Mouse (Mus musculus): ENCODE measurements around the gene Prox2.
A peak's percentile ranks its signal among the peaks of the same experiment; 100 is the strongest.

The Prox2 gene

GRCm38 (mm10) chr12:85129426-85129978, 18.9 kb upstream of the Prox2 start:
- no peak for DNase-seq

GRCm38 (mm10) chr12:85126986-85127603, 16.5 kb upstream of the Prox2 start:
- no peak for DNase-seq

DNA sequence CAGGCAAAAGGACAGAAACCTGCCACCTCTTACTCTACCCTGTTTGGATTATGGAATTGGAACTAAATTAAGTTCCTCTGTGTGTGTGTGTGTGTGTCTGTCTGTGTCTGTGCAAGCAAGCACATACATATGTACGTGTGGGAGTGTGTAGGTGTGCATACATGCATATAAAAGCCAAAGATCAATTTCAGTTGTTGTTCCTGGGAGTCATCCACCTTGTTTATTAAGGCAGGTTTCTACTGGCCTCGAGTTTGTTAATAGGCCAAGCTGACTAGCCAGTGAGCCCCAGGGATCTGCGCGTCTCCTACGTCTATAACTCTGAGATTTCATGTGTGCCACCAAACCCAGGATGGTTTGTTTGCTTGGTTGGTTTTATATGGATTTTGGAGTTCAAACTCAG, 14.2 kb upstream of the Prox2 start:
- no peak for DNase-seq

DNA sequence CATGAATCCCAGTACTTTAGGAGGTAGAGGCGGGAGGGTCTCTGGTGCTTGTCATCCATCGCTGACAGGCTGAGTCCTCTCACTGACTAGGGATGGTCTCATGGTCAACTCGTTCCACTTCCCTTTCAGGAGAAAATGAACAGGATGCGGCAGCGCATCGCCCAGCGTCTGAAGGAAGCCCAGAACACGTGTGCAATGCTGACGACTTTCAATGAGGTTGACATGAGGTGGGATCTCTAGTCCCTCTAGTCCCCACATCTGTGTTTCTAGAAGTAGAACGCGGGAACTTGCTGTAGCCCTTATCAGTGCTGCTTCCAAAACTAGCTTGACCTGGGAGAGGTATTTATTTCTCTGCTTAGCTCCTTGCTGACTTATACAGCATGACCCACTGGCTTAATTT, 13.1 kb upstream of the Prox2 start:
- no peak for DNase-seq

DNA sequence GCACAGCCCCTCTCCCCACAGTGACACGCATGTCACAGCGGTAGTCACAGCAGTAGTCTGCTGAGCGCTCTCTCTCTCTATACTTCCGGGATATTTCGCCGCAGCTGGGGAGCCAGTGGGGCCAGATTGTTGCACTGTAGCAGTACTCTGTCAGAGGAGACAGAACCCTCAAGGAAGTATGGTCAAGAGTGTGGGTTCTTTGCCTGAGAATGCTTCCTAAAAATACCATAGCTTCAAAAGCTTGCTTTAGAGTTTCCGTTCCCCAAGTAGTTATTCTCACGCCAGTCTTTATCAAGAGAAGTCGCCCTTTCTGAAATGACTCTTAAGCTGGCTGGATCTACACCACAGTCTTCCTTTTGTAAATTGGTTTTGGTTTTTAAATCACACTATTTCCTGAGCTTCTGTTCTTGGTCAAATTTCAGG, 12.6 kb upstream of the Prox2 start:
- DNase-seq, result no peak

- no peak for DNase-seq
These were observed 11.4 kb upstream of the Prox2 start for GRCm38 (mm10) chr12:85121806-85122459.

DNA sequence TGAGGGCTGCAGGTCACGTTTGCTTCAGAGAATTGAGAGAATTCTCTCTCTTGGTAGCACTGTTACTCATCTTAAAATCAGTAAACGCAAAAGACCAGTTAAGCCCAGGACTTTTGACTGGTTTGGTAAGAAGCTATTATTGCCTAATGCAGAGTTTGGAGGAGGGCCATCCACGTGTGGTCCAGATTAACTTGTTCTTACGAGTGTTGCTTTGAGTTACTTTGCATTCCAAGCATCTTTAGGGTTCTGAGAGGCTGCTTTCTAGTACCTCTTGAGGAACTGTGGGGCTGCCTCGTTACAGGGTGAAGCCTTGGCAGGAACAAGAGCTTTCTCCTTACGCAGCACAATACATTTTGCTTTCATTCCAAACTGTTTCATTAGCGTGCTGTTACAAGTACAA, 5.1 kb upstream of the Prox2 start:
- no peak for DNase-seq

- DNase-seq, result no peak
These were observed 3.4 kb upstream of the Prox2 start for GRCm38 (mm10) chr12:85113917-85114316.

DNA sequence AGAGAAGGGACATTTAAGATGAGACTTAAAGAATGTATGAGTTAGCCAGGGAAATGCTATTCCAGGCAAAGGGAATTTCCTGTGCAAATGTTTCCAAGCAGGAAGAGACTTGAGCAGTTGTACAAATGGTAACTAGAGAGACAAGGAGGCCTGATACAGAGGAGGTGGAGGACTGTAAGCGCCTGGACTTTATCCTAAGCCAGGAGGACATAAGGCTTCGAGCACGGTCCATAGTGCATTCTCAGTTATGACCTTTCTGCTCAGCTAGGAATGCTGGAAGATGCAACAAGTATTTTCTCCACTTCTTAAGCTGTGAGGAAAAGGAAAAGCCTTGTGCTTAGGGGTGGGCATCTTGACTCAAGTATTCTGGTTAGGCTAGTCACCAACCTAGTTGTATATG, 2.8 kb upstream of the Prox2 start:
- no peak for DNase-seq

DNA sequence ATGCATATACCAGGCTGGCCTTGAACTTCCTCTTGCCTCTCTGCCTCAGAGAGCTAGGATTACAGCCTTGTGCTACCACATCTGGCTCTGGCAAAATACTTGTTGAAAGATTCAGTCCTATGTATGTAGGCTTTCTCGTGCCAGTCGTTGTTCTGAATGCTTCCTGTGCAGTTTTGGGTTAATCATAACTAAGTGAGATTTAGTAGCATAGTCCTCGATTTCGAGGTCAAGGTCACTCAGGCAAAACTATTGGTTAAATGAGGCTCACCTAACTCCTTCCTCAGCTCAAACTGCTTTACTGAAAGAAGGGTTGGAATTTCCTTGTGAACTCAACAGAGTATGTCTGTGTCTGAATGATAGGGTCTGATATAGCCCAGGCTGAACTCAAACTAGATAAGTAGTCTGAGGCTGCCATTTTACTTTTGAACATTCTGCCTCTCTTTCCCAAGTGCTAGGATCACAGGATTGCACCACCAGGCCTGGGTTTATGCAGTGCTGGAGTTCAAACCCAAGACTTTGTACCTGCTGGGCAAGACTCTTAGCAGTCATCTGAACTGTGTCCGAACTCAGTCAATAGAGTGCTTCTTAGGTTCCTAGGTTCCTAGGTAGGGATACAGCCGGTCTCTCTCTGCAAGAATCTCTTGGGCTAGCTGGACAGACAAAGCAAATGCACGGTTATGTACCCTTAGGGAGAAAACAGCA, 2.1 kb upstream of the Prox2 start:
- no peak for DNase-seq

DNA sequence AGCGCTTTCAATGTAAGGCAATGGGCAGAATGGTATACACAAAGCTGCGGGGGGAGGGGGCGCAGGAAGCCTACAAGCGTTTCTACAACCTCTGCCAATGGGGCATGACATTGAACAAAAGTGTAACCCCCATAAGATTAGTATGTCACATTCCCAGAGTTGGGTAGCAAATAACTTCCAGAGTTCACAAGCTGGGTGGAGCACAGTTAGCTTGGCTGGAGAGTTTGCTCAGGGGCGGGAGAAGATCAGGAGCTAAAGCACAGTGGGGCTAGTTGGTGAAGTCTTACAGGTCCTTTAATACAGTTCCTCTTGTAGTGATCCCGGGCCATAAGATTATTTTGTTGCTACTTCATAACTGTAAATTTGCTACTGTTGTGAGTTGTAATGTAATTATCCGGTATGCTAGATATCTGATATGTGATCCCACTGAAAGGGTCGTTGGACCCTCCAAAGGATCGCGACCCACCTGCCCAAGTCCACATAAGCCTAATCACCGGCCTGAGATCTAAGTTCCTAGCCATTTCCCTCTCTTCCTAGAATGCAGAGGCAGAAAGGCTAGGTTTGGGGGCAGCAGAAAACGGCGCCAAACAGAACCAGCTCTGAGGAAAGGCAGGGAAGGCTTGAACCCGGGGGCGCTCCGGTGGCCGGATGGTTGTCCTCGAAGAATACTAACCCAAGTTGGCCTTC, 405 bp downstream of the Prox2 start:
- DNase-seq, result peak; percentile 19

GRCm38 (mm10) chr12:85109426-85109825, 1.1 kb downstream of the Prox2 start:
- peak; percentile 28 for DNase-seq

- no peak for DNase-seq
These were observed 1.9 kb downstream of the Prox2 start for GRCm38 (mm10) chr12:85108643-85109042.

GRCm38 (mm10) chr12:85106292-85106691, 4.3 kb downstream of the Prox2 start:
- no peak for DNase-seq

- no peak for DNase-seq
These were observed 5.8 kb downstream of the Prox2 start for GRCm38 (mm10) chr12:85104789-85105188.

- DNase-seq, result no peak
These were observed 7.5 kb downstream of the Prox2 start for GRCm38 (mm10) chr12:85103096-85103495.

GRCm38 (mm10) chr12:85101521-85102106, 8.9 kb downstream of the Prox2 start:
- no peak for DNase-seq

DNA sequence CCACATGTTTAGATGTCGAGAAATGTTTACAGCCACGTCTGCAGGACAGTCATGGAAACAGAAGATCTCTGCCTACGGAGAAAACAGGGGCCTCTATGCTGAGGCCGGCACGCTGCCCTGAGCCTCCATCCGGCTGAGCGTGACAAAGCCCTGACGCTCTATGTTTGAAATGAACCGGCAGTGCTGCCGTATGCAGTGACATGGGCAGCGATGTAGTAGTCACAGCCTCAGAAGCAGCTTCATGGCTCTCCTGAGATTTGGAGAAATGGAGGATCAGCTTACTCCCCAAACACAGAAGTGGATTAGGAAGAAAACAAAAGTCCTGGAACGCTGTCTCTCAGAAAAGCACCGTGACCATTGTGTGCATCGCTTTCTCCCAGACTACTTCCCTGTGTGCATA, 9.6 kb downstream of the Prox2 start:
- DNase-seq, result no peak

DNA sequence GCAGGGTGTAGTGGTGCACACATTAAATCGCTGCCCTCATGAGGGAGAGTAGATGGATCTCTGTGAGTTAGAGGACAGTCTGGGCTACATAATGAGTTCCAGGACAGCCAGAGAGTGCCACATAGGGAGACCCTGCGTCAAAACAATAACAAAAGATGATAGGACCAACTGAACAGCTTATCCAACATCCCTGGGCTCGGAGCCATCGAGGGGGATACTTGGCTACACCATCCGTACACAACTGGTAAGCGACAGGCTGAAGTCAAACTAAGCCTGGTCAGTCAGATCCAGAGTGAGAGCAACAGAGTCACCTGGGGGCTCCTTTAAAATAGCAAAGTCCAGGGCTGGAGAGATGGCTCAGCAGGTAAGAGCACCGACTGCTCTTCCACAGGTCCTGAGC, 14.7 kb downstream of the Prox2 start:
- no peak for DNase-seq

GRCm38 (mm10) chr12:85095146-85095545, 15.4 kb downstream of the Prox2 start:
- no peak for DNase-seq

DNA sequence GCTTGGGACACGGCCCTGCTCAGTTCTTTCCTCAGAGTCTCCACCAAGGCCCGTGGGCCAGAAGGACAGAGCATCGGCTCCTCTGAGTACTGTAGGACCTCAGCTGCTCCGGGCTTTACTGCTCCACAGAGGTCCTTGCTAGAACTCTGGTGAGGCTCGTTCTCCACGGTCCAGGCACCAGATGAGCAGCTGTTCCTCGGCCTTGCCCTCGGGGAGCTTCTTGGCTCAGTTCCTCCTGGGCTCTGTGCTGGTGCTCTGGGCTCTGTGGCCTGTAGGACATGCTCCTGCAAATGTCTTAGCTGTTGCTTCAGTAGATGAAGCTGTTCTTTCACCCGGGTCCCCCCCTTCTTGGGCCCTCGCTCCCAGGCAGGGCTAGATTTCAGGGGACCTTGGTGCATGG, 15.9 kb downstream of the Prox2 start:
- no peak for DNase-seq

- no peak for DNase-seq
These were observed 16.5 kb downstream of the Prox2 start for GRCm38 (mm10) chr12:85094010-85094409.

- peak; percentile 81 for DNase-seq
These were observed 18.3 kb downstream of the Prox2 start for GRCm38 (mm10) chr12:85092214-85092613.
